Mouse (Mus musculus) retina, postnatal 1 day (tissue): ENCODE measurements around the gene Mex3a.
"Not testable (repeated sequence)": the region's sequence is repeated elsewhere in the genome, so short reads cannot be mapped to it uniquely, and the experiment has no call there.

Experiments used
- DNase-seq: peaks from one replicate; pipeline ENCODE4 v3.0.0-alpha.2; 2012

Mex3a gene

GRCm38 (mm10) chr3:88572835-88573234 lies 40.6 kb downstream of the Mex3a start:
- no peak for DNase-seq

GRCm38 (mm10) chr3:88573810-88574209 lies 41.6 kb downstream of the Mex3a start:
- no peak for DNase-seq

- DNase-seq = no peak
These were observed 43.3 kb downstream of the Mex3a start, which contains the start of gene Ssr2 for GRCm38 (mm10) chr3:88575540-88575939. Ssr2 (plus strand) TSS chr3:88575876.

- DNase-seq = not testable (repeated sequence)
These were observed 45.7 kb downstream of the Mex3a start for GRCm38 (mm10) chr3:88577846-88578245.

GRCm38 (mm10) chr3:88578498-88579424 lies 46.6 kb downstream of the Mex3a start:
- no peak for DNase-seq

GRCm38 (mm10) chr3:88579454-88580117 lies 47.4 kb downstream of the Mex3a start:
- DNase-seq = peak; percentile 93

- DNase-seq = no peak
These were observed 53.6 kb downstream of the Mex3a start for GRCm38 (mm10) chr3:88585769-88586168.

GRCm38 (mm10) chr3:88586640-88587039 lies 54.4 kb downstream of the Mex3a start:
- DNase-seq = no peak

- no peak for DNase-seq
These were observed 58.1 kb downstream of the Mex3a start for GRCm38 (mm10) chr3:88590246-88590645.
